Mouse (Mus musculus): Measurements from ENCODE around the gene Fam71b. TPM values are rescaled to one million over a fixed set of nuclear protein-coding genes. Genes with fewer than 3 reads are reported as not detected.
"Not testable (repeated sequence)": the region's sequence is repeated elsewhere in the genome, so short reads cannot be mapped to it uniquely, and the experiment has no call there.

The Fam71b gene
- polyA plus RNA-seq, 1 experiment, result 203 TPM

- Histone ChIP-seq H3K27me3 (ENCODE audit: control insufficient read depth, insufficient read depth, low read length) (no peaks in the 10 kb centered on the region), H3K36me3 (ENCODE audit: control insufficient read depth, insufficient read depth, low read length) (no peaks in the 10 kb centered on the region), H3K4me3 (ENCODE audit: control insufficient read depth, low read depth, low read length) (no peak overlapping the region), H3K4me1 (ENCODE audit: control insufficient read depth, insufficient read depth, low read length) (no peaks in the 10 kb centered on the region; the same call in 1 of the 2 replicates), H3K27ac (ENCODE audit: control insufficient read depth, insufficient read depth, low read depth, low read length) (no peak overlapping the region)
- TF ChIP-seq CTCF (IDR thresholded peaks at IDR 0.05; ENCODE audit: control insufficient read depth, insufficient read depth, insufficient replicate concordance, low read depth, low read length) (no peak), POLR2A (IDR thresholded peaks at IDR 0.05; ENCODE audit: control insufficient read depth, low read depth, low read length) (no peak)
Observed at GRCm38 (mm10) chr11:46401555-46401954, 5.2 kb downstream of the Fam71b start.

- TF ChIP-seq POLR2A (IDR thresholded peaks at IDR 0.05; ENCODE audit: control insufficient read depth, low read depth, low read length), result no peak
- TF ChIP-seq CTCF (IDR thresholded peaks at IDR 0.05; ENCODE audit: control insufficient read depth, insufficient read depth, insufficient replicate concordance, low read depth, low read length), result no peak
- no peaks in the 10 kb centered on the region for H3K36me3 ChIP-seq (ENCODE audit: control insufficient read depth, insufficient read depth, low read length)
Observed at GRCm38 (mm10) chr11:46404986-46405385, 8.6 kb downstream of the Fam71b start.

GRCm38 (mm10) chr11:46406721-46407120 lies 10.4 kb downstream of the Fam71b start:
- H3K27me3 ChIP-seq (ENCODE audit: control insufficient read depth, insufficient read depth, low read length), result no peaks in the 10 kb centered on the region
- no peak overlapping the region for H3K27ac ChIP-seq (ENCODE audit: control insufficient read depth, insufficient read depth, low read depth, low read length)
- no peaks in the 10 kb centered on the region; the same call in 1 of the 2 replicates for H3K4me1 ChIP-seq (ENCODE audit: control insufficient read depth, insufficient read depth, low read length)
- TF ChIP-seq POLR2A (IDR thresholded peaks at IDR 0.05; ENCODE audit: control insufficient read depth, low read depth, low read length) (no peak), CTCF (IDR thresholded peaks at IDR 0.05; ENCODE audit: control insufficient read depth, insufficient read depth, insufficient replicate concordance, low read depth, low read length) (no peak)
- H3K36me3 ChIP-seq (ENCODE audit: control insufficient read depth, insufficient read depth, low read length), result no peaks in the 10 kb centered on the region
- peak overlapping the region; percentile 77 for H3K4me3 ChIP-seq (ENCODE audit: control insufficient read depth, low read depth, low read length)

More at GRCm38 (mm10) chr11:46404986-46405385, 8.6 kb downstream of the Fam71b start:
- Histone ChIP-seq H3K27me3 (ENCODE audit: control insufficient read depth, insufficient read depth, low read length) (no peaks in the 10 kb centered on the region), H3K4me1 (ENCODE audit: control insufficient read depth, insufficient read depth, low read length) (no peaks in the 10 kb centered on the region; the same call in 1 of the 2 replicates), H3K27ac (ENCODE audit: control insufficient read depth, insufficient read depth, low read depth, low read length) (peak overlapping the region; percentile 58), H3K4me3 (ENCODE audit: control insufficient read depth, low read depth, low read length) (peak overlapping the region; percentile 67)

GRCm38 (mm10) chr11:46410018-46410563 lies 13.7 kb downstream of the Fam71b start:
- no peak for TF ChIP-seq CTCF (IDR thresholded peaks at IDR 0.05; ENCODE audit: control insufficient read depth, insufficient read depth, insufficient replicate concordance, low read depth, low read length)
- TF ChIP-seq POLR2A (IDR thresholded peaks at IDR 0.05; ENCODE audit: control insufficient read depth, low read depth, low read length), result no peak
- Histone ChIP-seq H3K4me3 (ENCODE audit: control insufficient read depth, low read depth, low read length) (no peak overlapping the region), H3K36me3 (ENCODE audit: control insufficient read depth, insufficient read depth, low read length) (no peaks in the 10 kb centered on the region), H3K4me1 (ENCODE audit: control insufficient read depth, insufficient read depth, low read length) (no peaks in the 10 kb centered on the region; the same call in 1 of the 2 replicates), H3K27ac (ENCODE audit: control insufficient read depth, insufficient read depth, low read depth, low read length) (no peak overlapping the region), H3K27me3 (ENCODE audit: control insufficient read depth, insufficient read depth, low read length) (no peaks in the 10 kb centered on the region)

GRCm38 (mm10) chr11:46418438-46418837 lies 22.1 kb downstream of the Fam71b start:
- no peaks in the 10 kb centered on the region for H3K4me1 ChIP-seq (ENCODE audit: control insufficient read depth, insufficient read depth, low read length)
- H3K27me3 ChIP-seq (ENCODE audit: control insufficient read depth, insufficient read depth, low read length), result no peaks in the 10 kb centered on the region
- H3K36me3 ChIP-seq (ENCODE audit: control insufficient read depth, insufficient read depth, low read length), result no peaks in the 10 kb centered on the region
- H3K27ac ChIP-seq (ENCODE audit: control insufficient read depth, insufficient read depth, low read depth, low read length), result no peak overlapping the region
- TF ChIP-seq CTCF (IDR thresholded peaks at IDR 0.05; ENCODE audit: control insufficient read depth, insufficient read depth, insufficient replicate concordance, low read depth, low read length), result no peak
- TF ChIP-seq POLR2A (IDR thresholded peaks at IDR 0.05; ENCODE audit: control insufficient read depth, low read depth, low read length), result no peak
- H3K4me3 ChIP-seq (ENCODE audit: control insufficient read depth, low read depth, low read length), result no peak overlapping the region

GRCm38 (mm10) chr11:46418860-46419259 lies 22.5 kb downstream of the Fam71b start:
- TF ChIP-seq POLR2A (IDR thresholded peaks at IDR 0.05; ENCODE audit: control insufficient read depth, low read depth, low read length), result no peak
- TF ChIP-seq CTCF (IDR thresholded peaks at IDR 0.05; ENCODE audit: control insufficient read depth, insufficient read depth, insufficient replicate concordance, low read depth, low read length), result no peak
- Histone ChIP-seq H3K36me3 (ENCODE audit: control insufficient read depth, insufficient read depth, low read length) (no peaks in the 10 kb centered on the region), H3K27me3 (ENCODE audit: control insufficient read depth, insufficient read depth, low read length) (no peaks in the 10 kb centered on the region), H3K27ac (ENCODE audit: control insufficient read depth, insufficient read depth, low read depth, low read length) (no peak overlapping the region), H3K4me3 (ENCODE audit: control insufficient read depth, low read depth, low read length) (no peak overlapping the region), H3K4me1 (ENCODE audit: control insufficient read depth, insufficient read depth, low read length) (no peaks in the 10 kb centered on the region)

GRCm38 (mm10) chr11:46421086-46421888 lies 24.9 kb downstream of the Fam71b start:
- H3K4me1 ChIP-seq (ENCODE audit: control insufficient read depth, insufficient read depth, low read length), result no peaks in the 10 kb centered on the region
- TF ChIP-seq POLR2A (IDR thresholded peaks at IDR 0.05; ENCODE audit: control insufficient read depth, low read depth, low read length) (no peak), CTCF (IDR thresholded peaks at IDR 0.05; ENCODE audit: control insufficient read depth, insufficient read depth, insufficient replicate concordance, low read depth, low read length) (no peak)
- H3K36me3 ChIP-seq (ENCODE audit: control insufficient read depth, insufficient read depth, low read length), result no peaks in the 10 kb centered on the region

GRCm38 (mm10) chr11:46428131-46428530 lies 31.8 kb downstream of the Fam71b start:
- not testable (repeated sequence) for H3K4me3 ChIP-seq (ENCODE audit: control insufficient read depth, low read depth, low read length); H3K36me3 ChIP-seq (ENCODE audit: control insufficient read depth, insufficient read depth, low read length); H3K27me3 ChIP-seq (ENCODE audit: control insufficient read depth, insufficient read depth, low read length); H3K27ac ChIP-seq (ENCODE audit: control insufficient read depth, insufficient read depth, low read depth, low read length); H3K4me1 ChIP-seq (ENCODE audit: control insufficient read depth, insufficient read depth, low read length)

More at GRCm38 (mm10) chr11:46421086-46421888, 24.9 kb downstream of the Fam71b start:
- Histone ChIP-seq H3K27ac (ENCODE audit: control insufficient read depth, insufficient read depth, low read depth, low read length) (no peak overlapping the region), H3K4me3 (ENCODE audit: control insufficient read depth, low read depth, low read length) (no peak overlapping the region), H3K27me3 (ENCODE audit: control insufficient read depth, insufficient read depth, low read length) (no peaks in the 10 kb centered on the region)

All from testis, adult 2 months (tissue).